Mouse (Mus musculus) lung, postnatal 25 days (tissue): ENCODE measurements at regions not wholly inside any gene's neighbourhood (a gene's known extent, or its start where the extent isn't known, plus 50 kb on each side); places are given as distances from the start of the nearest gene placed in this dataset.

Source experiments
- DNase-seq: peaks from one replicate; pipeline ENCODE4 v3.0.0; 2022; ENCODE audit warnings: low spot score

GRCm38 (mm10) chr3:66646251-66646650, 334.9 kb upstream of the Rsrc1 start:
- DNase-seq: no peak

DNA sequence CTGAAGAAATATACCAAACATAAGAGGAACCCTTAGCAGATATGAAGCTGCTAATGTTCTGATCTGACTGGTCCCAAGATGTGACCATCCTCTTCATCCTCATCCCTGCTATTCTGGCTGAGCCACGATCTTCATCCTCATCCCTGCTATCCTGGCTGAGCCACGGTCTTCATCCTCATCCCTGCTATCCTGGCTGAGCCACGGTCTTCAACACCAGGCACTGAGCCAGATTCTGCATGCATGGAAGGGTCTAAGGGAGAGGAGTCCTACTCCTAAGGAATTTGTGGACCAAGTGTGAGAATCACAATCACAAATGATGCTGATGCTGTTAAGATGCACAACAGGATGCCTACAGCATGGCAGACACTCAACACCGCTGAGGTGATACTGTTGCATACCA, 331.9 kb upstream of the Rsrc1 start:
- no peak for DNase-seq

DNA sequence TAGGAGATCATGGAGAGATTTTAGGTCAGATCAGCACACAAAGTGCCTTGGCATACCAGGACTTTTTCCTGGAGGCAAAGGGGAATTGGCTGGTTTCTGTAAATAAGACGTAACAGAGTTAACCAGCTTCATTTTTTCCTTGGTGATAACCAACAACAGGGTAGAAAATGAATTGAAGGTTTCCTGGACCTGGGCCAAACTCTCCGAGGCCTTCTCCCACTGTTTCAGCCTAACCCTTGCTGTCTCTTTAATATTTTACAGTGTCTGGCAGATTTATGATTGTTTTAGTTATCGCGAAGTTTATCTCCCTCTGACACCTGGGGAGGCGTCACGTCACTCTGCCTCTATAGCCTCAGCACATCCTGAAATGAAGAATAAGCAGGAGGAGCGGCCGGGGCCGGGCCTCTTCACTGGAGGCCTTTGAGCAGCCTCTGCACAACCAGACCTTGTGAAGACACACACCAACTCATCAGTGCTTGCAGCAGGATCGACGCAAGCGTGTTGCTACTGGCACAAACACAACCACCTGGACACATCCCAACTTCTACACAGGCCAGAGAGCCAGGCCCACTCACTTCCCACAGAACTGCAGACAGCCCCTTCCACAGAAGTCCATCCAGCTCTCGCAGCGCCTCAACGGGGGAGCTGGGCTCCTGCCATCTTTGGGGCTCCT, 331.0 kb upstream of the Rsrc1 start:
- no peak for DNase-seq

DNA sequence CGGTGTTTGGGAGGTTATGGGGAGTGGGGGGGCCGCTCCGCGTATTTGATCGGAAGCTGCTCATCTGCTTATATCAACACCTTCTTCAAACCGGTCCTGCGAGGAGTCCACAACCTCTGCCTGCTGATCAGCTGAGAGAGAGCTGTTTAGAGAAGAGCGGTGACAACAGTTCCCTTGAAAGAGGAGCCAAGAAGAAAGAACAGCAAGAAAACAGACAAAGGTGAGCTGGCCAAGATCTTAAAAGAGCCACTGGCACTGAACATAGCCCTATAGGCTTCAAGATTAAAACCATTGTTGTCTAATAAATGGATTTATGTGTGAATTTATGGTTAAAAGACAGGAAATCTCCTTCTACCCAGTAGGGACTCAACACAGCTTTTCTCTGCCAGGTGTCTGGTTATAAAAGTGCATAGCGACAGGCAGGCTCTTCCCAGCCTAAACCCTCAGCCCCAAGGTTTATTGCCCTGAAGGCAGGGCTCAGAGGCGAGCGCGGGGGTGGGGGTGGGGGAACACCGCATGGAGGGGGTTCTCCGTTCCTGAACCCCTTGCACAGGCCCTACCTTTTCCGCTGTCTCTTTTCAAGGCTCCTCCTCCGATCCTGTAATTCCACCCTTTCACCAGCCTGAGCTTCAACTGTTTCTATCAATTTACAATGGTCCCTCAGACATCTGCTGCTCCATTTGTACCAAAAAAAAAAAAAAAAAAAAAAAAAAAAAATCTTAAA, 330.3 kb upstream of the Rsrc1 start:
- no peak for DNase-seq

DNA sequence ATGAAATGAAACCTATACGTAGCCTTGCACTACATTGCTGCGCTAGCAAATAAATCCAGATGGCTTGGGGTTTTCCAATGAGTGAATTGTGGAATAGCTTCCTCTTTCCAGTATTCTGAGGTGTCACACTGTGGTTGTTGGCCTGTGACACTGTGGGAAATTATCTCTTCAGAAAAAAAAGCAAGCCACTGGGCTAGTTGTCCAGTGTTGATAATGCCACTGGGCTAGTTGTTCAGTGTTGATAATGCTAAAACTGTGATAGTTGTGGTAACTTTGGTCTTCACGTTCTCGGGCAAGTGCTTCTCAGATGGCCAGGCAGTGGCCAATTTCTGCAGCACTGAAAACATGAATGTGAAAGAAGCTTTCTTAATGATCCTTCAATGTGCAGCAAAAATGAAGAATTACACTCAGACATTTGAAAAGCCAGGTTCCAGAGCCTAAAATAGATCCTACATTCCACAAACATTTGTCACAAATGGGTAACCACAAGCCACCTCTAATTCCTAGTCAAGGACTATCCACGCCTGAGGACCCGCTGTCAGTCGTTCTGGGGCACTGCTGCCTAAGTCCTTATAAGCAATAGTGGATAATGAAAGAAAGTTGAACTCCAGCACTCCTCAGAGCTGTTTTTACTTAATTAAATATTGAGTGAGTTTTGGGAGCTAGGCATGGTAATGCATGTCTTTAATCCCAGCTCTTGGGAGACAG, 328.9 kb upstream of the Rsrc1 start:
- no peak for DNase-seq

DNA sequence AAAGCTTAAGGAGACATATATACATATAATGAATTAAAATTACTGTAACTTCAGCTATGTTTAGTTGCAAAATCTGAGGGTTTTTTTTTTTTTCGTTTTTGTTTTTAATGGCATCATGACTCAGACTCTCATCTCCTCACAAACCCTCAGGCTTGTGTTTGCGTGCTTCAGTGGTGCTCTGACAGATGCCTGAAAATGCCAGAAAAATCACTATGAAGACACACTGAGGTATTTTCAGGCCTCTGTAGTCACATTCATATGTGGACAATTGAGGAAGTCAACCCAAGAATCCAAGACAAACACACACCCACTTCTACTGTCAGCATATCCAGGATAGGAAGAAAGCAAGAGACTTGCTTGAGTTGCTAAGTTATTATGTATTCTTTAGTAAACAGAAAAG, 327.2 kb upstream of the Rsrc1 start:
- no peak for DNase-seq

DNA sequence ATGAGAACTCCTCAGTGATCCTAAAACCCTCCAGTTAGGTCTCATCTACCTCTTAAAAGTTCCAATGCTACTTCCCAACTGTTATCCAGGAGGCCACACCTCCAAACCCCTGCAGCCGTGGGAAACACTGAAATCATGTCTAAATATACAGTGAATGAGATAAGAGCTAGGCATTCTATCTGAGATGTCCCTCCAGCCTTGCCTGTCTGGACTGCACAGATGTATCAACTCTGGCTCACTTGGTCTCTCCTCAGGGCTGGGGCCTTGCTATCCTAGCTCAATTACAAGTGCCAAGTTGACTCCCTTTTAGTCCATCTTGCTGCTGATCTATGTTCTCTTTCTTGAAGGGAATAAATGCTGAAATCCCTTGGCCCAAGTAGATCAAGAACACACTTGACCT, 326.3 kb upstream of the Rsrc1 start:
- DNase-seq: no peak

DNA sequence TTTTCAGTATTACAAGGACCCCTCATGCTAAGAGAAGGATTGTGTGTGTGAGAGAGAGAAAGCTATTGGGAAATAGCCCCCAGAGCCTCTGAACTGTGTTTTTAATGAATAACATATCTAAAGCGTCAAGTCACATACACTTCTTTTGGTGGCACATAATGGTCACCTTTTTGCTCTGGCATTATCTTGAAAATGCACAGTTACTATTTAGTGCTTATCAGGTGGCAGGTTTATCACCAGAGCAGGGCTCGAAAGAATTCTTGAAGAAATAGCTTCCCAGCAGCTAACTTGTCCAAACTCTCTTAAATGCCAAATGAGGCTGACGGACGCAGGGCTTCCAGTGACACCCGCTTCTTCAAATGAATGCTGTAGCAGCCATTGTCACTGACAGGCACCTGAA, 324.7 kb upstream of the Rsrc1 start:
- DNase-seq: no peak

DNA sequence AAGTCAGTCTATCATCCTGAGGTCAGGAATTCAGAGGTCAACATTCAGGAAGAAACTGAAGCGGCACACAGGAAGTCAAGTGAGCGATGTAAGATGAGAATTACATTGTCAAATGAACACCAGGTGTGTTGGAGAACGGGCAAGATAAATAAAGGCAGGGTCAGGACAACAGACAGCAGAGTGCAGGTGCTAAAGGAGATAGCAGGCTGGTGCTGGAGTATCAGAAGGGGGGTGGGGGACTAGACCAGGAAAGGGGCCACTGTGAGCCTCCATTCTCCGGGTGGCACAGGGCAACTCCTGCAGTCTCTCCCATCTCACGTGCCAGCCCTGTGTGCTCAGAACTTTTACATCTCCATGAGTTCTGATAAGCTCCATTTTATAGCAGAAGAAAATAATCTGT, 320.6 kb upstream of the Rsrc1 start:
- no peak for DNase-seq

GRCm38 (mm10) chr3:66661826-66662618, 319.2 kb upstream of the Rsrc1 start:
- no peak for DNase-seq

DNA sequence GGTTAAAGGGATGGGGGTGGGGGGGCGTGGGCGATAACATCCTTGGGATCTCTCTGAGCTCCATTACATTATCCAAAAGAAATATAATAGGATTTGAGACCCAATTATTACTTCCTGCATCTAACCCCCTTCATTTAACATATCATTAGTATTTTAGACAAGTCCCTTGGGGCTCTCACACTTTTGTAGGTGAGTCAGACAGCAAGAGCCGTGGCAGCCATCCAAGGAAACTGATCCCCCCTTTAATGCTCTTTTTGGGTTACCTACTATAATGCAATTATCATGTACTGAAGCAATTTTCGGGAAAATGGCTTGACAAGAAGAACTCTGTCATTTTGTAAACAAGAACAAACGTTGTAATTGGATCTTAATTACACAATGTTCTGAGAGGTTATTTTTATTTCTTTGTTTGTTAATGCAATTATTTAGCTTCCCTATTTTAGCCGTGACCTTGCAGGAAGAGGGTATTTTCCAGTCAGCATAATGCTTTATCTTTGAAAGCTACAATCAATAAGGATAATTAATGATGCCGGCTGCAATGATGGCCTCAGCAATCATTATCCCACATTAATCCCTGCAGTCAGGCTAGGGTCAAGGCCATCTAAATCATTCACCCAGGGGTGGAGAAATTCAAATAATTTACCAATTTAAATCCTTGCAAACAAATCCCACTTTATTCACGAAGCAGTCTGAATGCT, 297.5 kb upstream of the Rsrc1 start:
- DNase-seq: no peak

- DNase-seq: no peak
Measured at GRCm38 (mm10) chr3:66684287-66684903, 296.8 kb upstream of the Rsrc1 start.

DNA sequence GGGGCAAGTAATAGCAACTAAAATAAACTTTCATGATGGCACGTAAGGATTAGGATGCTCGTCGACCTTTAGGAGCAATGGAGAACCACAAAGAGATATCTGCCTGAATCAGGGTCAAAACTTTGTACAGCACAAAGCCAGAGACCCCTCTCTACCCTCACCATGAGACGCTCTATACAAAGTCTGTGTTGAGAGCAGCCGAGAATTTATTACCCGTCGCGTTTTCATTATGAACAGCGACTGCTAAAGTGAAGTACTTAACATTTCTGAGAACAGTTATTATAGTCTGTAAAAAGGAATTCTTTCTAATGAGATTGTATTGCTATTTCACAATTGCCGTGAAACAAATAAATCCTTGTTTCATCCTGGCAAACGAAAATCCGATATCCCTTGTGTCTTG, 296.1 kb upstream of the Rsrc1 start:
- DNase-seq: no peak

DNA sequence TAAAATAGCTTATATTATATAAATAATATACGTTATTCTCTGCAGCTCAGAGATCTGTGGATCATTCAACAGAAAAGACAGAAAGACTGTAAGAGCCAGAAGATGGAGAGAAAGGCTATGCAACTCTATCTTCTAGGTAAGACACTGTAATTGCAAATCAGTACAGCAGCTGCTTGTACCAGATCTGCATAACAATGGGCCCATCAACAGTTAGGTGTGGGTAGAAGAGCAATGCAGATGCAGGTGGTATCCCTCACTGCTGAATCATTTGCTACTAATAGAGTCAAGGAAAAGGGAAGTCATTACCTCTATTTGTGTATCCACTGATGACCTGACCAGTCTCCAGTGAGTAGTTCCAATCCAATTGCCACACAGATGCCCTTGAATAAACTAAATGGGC, 294.1 kb upstream of the Rsrc1 start:
- DNase-seq: no peak

- no peak for DNase-seq
Measured at GRCm38 (mm10) chr3:66690906-66691522, 290.2 kb upstream of the Rsrc1 start.

GRCm38 (mm10) chr3:66695125-66695524, 286.1 kb upstream of the Rsrc1 start:
- no peak for DNase-seq

GRCm38 (mm10) chr3:66695661-66696253, 285.4 kb upstream of the Rsrc1 start:
- no peak for DNase-seq

- no peak for DNase-seq
Measured at GRCm38 (mm10) chr3:66698083-66698482, 283.1 kb upstream of the Rsrc1 start.

- no peak for DNase-seq
Measured at GRCm38 (mm10) chr3:66705766-66706165, 275.4 kb upstream of the Rsrc1 start.

DNA sequence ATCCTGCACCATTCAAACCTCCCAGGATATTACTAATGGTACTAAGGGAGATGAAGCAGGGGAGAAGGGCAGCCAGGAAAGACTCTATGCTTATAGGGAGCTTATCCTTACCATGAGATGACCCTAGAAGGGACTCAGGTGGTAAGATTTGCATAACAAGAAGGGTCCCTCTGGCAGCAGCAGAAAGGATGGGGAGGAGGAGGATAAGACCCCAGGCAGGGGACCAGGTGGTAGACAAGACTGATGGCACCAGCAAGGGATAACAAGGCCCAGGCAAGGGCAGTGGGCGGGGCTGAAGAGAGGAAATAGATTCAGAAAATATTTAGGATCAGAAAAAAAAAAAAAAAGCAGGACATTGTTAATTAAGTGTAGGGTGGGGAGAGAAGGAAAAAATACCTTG, 245.7 kb upstream of the Rsrc1 start:
- DNase-seq: no peak
